Mouse (Mus musculus) heart, embryonic 15.5 days (tissue): ENCODE measurements around the gene Tbc1d32. TPM values are rescaled to one million over a fixed set of nuclear protein-coding genes. Genes with fewer than 3 reads are reported as not detected.
A peak's percentile ranks its signal among the peaks of the same experiment; 100 is the strongest.

Experiments used
- ATAC-seq: fragments of 200-750 bp; cut with Nextera tagmentation; replicated peaks from 2 replicates; pipeline ENCODE4 v1.8.0; 2017; ENCODE audit warnings: low read depth, moderate TSS enrichment; ENCODE audit not compliant: insufficient number of reproducible peaks, insufficient read depth, low FRiP score
- H3K27ac ChIP-seq: fragments of 300-500 bp; sonication (generic); 2 replicates; pipeline ENCODE4 v1.5.1; 2015; ENCODE audit warnings: mild to moderate bottlenecking, inconsistent platforms
- H3K27me3 ChIP-seq: fragments of 300-500 bp; sonication (generic); 2 replicates; pipeline ENCODE4 v1.6.1; 2015; ENCODE audit warnings: inconsistent platforms
- H3K36me3 ChIP-seq: fragments of 300-500 bp; sonication (generic); 2 replicates; pipeline ENCODE4 v1.6.1; 2015; ENCODE audit warnings: mild to moderate bottlenecking, inconsistent platforms
- H3K4me1 ChIP-seq: fragments of 300-500 bp; sonication (generic); replicated peaks from 2 replicates; pipeline ENCODE4 v1.6.1; 2015; ENCODE audit warnings: inconsistent platforms
- H3K4me2 ChIP-seq: fragments of 300-500 bp; sonication (generic); 2 replicates; pipeline ENCODE4 v1.6.1; 2015; ENCODE audit warnings: inconsistent platforms, mild to moderate bottlenecking, moderate library complexity
- H3K4me3 ChIP-seq: fragments of 300-500 bp; sonication (generic); 2 replicates; pipeline ENCODE4 v1.5.1; 2015; ENCODE audit warnings: mild to moderate bottlenecking, inconsistent platforms
- H3K9ac ChIP-seq: fragments of 300-500 bp; sonication (generic); 2 replicates; pipeline ENCODE4 v1.6.1; 2015; ENCODE audit warnings: mild to moderate bottlenecking, inconsistent platforms
- H3K9me3 ChIP-seq: fragments of 300-500 bp; sonication (generic); replicated peaks from 2 replicates; pipeline ENCODE4 v1.6.1; 2016; ENCODE audit warnings: inconsistent platforms
- WGBS: fragments of 180-500 bp; shearing (Covaris S2); methylation state at CpG from one replicate; pipeline ENCODE4 v1.1.7; 2015; ENCODE audit warnings: mixed read lengths; 5-methylcytosine and 5-hydroxymethylcytosine counted together
- polyA plus RNA-seq: library from polyadenylated mRNA; unstranded; fragments of >200 nt; fragmentation: Nextera tagmentation; extraction: Ambion mirVana; gene quantifications from 2 replicates; pipeline ENCODE4 v1.2.1, GENCODE M21; 2015

The Tbc1d32 gene
- polyA plus RNA-seq, 1 experiment from 2014 or later = 1.9 TPM

- no peaks in the 10 kb centered on the region for H3K27me3 ChIP-seq
- WGBS = 87% methylated on average over 2 of the region's 2 CpGs
- no peaks in the 10 kb centered on the region for H3K9me3 ChIP-seq
- ATAC-seq = no peak
- H3K27ac ChIP-seq = no peak overlapping the region
- H3K4me1 ChIP-seq = no peaks in the 10 kb centered on the region
- H3K9ac ChIP-seq = no peak overlapping the region
- H3K4me3 ChIP-seq = no peak overlapping the region
- no peaks in the 10 kb centered on the region for H3K36me3 ChIP-seq
- no peak overlapping the region for H3K4me2 ChIP-seq
Measured at GRCm38 (mm10) chr10:56024579-56024978, 203.9 kb downstream of the Tbc1d32 start.

GRCm38 (mm10) chr10:55979898-55980521, 248.5 kb downstream of the Tbc1d32 start:
- Histone ChIP-seq H3K36me3 (no peaks in the 10 kb centered on the region), H3K4me1 (no peaks in the 10 kb centered on the region), H3K4me2 (peak overlapping the region; percentile 37), H3K27ac (no peak overlapping the region), H3K9ac (no peak overlapping the region), H3K9me3 (no peaks in the 10 kb centered on the region), H3K27me3 (no peaks in the 10 kb centered on the region), H3K4me3 (no peak overlapping the region)
- WGBS = 24% methylated on average over 2 of the region's 2 CpGs
- no peak for ATAC-seq

GRCm38 (mm10) chr10:55978001-55978400, 250.5 kb downstream of the Tbc1d32 start:
- Histone ChIP-seq H3K27ac (no peak overlapping the region), H3K27me3 (no peaks in the 10 kb centered on the region), H3K4me3 (no peak overlapping the region), H3K4me2 (no peak overlapping the region), H3K36me3 (no peaks in the 10 kb centered on the region), H3K4me1 (no peaks in the 10 kb centered on the region), H3K9me3 (no peaks in the 10 kb centered on the region), H3K9ac (no peak overlapping the region)
- no peak for ATAC-seq
- 69% methylated on average over 7 of the region's 7 CpGs for WGBS

Other genes with a start within 250 kb of the Tbc1d32 start
- 4.6 and 6.3 TPM in 2 replicates for gene Msl3l2, start 121.8 kb downstream of the Tbc1d32 start, polyA plus RNA-seq
- gene Gja1, start 148.6 kb upstream of the Tbc1d32 start, polyA plus RNA-seq = 368 and 467 TPM in 2 replicates